Mouse (Mus musculus) cerebellum, adult 18-20 months (tissue): ENCODE data around the gene Ppp1r16b.

ENCODE experiments used
- DNase-seq, 2 experiments: peaks; one replicate each; pipeline ENCODE4 v3.0.0; 2021

Ppp1r16b gene

DNA sequence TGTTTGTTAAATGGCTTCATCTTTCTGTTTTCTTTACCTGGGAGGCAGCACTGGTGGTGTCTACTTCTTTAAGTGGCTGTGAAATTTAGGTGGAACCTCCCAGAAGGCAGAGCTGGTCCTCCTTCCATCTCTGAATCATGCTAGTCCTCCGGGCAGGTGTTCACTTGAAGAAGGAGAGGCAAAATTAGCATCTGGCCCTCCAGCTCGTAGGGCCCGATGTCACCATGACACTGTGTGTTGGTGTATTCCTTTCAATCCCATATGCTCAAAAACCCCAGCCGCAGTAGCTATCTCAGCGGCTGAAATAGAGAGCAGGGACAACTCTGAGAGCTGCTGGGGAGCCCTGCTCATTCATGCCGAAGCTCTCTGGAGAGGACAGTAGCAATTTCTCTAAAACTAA lies 27.0 kb downstream of the Ppp1r16b start:
- no peak for DNase-seq

DNA sequence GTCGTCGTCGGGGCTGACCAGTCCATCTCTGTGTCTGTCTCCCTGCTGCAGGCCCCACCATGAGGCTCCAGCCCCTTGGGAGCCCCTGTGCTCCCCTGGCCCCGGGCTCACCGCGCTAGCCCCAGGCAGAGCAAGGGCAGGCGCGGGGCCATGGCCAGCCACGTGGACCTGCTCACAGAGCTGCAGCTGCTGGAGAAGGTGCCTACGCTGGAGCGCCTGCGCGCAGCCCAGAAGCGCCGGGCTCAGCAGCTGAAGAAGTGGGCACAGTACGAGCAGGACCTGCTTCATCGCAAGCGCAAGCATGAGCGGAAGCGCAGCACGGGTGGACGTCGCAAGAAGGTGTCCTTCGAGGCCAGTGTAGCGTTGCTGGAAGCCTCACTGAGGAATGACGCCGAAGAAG lies 30.6 kb downstream of the Ppp1r16b start:
- no peak for DNase-seq

DNA sequence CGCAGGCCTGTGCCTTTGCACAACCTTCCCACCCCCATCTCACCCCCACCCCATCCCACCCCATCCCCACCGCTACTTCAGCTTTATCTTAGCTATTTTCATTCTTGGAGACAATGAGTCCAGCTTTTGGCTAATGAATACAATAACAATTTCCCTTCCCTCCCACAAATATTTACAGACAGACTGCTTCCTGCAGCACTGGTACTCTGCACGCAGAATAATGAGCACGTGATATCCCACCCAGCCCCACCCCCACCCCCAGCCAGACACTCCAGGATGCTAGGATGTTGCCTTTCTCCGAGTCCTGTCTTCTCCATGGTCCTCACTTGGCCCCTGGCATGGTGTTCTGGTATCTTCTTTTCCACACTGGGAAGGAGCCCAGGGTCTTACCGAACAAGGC lies 31.3 kb downstream of the Ppp1r16b start:
- DNase-seq: no peak

DNA sequence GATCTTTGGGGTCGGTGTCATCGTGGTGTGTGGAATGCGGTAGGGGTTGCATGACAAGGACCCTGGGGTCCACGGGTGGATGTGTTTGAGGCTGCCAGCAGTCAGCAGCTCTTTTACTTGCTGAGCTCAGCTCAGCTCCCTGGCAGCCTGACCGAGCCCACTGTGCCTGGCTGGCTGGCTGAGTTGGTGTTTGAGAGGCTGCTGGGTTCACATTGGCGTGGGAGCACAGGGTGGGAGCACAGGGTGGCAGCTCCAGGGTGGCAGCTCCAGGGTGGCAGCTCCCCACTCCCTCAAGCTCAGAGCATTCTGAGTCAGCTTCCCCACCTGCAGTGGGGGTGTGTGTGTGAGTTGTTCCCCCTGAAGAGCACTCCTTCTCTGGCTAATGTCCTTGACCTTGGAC lies 34.7 kb downstream of the Ppp1r16b start:
- DNase-seq: no peak

DNA sequence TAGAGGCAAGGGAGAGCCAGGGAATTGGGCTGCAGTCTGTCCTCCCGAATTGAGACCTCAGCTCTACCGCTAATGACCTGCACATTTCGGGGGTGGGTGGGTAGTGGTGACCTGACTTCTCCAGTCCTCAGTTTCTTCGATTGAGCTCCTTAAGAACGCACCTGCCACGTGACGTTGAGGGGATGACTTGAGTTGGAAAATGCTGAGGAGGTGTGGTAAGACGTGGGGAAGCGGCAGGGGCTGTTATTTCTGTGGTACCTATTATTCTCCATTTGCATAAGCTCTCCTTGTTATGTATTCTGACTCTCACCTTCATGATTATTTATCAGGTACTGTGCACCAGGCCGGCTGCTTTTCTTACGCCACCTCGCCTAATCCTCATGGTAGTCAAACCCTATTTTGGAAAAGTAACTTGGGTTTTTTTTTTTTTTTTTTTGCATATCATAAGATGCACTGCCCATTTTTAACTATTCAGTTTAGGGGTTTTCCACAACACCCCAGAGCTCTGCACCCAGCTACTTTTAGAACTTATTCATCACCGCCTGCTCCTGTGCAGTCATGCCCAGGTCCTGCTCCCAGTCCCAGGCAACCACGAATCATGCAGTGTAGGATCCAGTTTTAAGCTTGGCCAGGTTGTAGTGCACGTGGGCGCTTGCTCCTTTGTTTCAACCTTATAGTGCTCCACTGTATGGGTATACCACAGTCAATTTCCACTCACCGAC lies 35.5 kb downstream of the Ppp1r16b start:
- no peak for DNase-seq

DNA sequence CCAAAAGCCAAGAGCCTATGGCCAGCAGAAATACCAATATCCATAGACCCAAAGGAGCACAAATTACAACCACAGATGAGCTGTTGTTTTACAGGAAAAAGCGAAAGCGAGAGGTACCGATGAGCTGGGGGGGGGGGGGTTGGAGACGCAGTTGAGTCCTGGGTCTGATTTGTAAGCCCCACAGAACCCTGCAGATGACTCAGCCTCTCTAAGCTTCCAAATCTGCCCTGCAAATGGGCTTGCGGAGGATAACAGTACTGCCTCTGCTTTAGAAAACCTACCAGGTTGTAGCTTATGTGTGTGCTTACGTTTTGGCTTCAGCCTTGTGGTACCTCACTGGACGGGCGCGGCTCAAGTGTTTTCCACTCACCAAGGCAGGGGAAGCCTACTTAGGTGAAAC lies 36.3 kb downstream of the Ppp1r16b start:
- DNase-seq: no peak

DNA sequence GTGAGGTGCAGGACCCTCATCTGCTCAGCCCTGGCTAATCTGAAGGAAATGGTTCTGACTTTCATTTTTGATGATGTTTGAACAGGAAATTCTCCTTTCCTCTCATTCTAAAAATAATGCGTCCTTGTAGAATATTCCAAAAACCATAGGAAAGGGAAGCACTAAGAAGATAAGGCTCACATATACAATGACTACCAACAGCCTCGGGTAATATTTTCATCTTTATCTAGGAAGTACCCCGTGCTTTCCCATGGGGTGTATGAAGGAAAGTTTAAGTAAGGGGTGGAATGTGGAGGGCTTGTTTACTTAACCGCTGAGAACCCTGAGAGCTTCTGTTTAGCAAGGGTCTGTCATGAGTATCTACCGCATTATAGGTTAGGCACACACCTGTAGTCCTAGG lies 37.0 kb downstream of the Ppp1r16b start:
- no peak for DNase-seq

DNA sequence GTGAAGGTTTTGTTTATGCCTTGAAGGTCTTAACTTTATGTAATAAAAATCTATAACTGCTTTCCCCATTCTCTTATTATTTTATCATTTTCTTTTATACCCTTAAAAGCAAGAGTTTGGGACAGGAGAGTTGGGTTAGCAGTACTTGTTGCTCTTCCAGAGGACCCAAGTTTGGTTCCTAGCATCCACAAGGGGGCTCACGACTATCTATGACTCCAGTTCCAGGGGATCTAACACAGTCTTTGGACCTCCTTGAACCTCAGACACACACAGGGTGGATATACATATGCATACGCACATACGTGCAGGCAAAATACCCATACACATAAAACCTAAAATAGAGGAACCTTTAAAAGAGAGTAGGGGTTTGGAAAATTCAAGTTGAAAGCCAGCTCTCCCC lies 39.5 kb downstream of the Ppp1r16b start:
- no peak for DNase-seq

DNA sequence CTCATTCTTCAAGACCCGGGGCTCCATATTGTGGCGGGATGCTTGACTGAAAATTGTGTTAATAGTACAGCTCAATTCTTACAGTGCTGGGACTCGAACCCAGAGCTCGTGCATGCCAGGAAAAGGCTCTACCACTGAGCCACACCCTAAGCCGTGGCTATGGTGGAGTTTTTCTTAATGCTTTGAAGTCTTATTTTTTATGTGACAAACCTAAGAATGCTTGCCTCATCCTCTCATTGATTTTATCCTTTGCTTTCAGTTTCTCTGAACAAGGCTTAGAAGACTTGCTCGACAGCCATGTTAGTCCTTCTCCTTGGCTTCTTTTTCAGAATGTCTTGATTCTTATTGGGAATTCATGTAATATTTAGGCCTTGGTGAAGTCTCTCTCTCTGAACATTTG lies 40.3 kb downstream of the Ppp1r16b start:
- DNase-seq: no peak

DNA sequence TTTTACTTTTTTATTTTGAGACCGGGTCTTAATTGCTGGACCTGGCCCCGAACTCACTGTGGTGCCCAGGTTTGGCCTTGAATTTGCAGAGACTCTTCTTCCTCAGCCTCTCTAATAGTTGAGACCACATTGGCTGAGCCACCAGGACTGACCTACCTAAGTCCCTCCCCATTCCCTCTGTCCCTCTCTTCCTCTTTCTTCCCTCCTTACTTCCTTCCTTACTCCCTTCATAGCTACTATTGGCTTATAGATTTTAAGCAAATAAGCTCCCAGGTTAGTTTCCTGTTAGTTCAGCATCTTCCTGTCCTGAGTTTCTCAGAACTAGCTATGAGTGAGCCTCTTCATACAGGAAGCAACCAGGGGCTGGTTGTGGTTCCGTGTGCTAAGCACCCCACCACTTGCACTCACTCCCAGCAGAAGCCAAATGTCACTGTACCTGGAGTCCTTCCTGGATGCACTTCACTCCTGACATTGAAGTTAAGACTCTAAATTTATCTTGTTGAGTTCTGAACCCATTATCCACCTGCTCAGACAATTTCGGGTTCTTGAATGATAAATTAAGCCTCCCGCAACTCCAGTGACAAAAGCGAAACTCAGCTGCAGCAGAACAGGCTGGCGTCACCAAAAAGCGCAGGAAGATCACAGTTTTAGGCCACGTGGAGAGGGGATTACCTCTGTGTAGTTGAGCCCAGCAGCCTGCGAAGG lies 41.7 kb downstream of the Ppp1r16b start:
- DNase-seq: no peak

DNA sequence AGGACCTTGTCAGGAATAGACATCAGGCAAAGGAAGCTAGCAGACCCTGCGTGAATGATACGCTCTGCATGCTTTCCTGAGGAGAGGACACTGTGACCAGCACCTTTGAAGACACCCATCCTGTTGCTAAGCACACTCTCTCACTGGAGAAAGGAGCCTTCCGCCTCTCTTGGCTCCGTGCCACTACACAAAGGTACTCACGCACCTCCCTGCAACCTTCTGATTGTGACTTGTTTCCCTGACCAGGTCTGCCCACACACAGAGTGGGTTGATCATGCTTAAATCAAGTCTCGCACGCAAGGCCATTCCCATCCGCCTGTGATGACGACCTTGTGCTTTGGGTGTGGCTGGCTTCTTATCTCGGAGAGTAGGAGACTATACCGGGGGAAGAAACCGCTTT lies 42.9 kb downstream of the Ppp1r16b start:
- no peak for DNase-seq

DNA sequence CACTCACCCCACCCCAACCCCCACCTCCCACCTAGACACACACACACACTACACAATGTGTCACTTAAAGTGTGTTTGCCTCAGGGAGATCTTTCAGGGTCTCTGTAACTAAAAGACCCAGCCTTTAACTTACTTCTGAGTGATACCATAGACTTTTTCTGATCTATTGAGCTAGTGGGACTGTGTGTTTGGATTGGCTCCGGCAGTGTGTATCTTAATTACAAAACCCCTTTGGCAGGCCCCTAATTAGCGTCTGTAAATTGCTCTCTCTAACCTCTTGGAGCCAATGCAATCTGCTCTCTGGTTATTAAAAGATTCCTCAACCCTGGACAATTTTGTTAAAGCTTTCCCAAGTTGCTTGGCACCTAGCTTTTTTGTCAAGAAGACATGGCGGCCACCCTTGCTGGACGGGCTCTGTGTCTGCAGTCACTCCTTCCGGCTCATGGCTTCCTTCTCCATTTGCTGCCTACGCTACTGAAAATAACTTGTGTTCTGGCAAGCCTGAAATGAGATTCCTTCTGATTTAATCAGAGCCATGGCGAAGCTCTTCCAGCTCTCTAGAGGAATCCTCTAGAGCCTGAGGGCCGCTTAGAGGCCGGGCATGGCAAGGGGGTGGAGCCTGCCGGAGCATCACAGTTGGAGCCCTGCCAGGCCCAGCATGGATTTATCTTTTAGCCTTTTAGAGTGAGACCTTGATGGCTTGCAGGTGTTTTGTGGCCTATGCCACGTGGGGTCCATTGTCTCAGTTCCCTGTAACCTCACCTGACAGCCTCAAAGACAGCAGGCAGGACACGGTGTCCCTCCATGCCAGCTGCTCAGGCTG lies 46.9 kb downstream of the Ppp1r16b start:
- peak; percentile 19 to 20 for DNase-seq

DNA sequence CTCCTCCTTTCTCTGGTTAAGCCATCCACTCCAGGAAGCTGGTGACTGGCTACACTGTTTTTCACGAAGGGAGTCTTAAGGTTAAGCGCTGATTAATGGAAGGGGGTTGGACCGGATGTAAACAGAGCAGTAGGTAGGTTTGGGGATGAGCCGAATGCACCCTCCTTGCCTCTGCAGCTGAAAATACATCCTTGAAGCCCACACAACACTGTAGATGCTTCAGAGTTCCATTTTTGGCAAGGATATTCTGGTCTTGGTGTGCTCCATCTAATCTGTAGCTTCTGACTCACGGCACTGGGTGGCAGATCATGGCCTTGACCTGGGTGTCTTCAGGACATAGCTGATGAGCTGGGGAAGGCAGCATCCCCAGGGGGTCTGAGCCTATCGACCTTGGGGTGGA lies 49.6 kb downstream of the Ppp1r16b start:
- DNase-seq: no peak

DNA sequence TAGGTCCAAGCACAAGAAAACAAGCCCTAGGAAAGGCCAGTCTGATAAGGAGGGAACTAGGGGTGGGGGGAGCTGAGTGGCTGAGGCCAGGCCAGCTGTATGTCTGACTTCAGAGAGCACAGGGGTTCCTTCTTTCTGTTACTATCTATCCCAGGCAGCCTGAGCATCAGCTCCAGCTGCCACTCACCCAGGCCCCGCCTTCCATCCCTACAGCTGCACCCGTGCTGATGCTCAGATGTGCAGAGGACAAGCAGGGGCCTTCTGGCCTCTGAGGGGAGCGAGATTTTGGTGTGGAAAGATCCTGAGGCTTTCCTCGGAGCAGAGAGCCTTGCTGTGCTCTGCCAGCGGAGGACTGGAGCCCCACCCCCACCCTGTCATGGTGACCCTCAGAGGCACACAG lies 50.9 kb downstream of the Ppp1r16b start:
- no peak for DNase-seq

DNA sequence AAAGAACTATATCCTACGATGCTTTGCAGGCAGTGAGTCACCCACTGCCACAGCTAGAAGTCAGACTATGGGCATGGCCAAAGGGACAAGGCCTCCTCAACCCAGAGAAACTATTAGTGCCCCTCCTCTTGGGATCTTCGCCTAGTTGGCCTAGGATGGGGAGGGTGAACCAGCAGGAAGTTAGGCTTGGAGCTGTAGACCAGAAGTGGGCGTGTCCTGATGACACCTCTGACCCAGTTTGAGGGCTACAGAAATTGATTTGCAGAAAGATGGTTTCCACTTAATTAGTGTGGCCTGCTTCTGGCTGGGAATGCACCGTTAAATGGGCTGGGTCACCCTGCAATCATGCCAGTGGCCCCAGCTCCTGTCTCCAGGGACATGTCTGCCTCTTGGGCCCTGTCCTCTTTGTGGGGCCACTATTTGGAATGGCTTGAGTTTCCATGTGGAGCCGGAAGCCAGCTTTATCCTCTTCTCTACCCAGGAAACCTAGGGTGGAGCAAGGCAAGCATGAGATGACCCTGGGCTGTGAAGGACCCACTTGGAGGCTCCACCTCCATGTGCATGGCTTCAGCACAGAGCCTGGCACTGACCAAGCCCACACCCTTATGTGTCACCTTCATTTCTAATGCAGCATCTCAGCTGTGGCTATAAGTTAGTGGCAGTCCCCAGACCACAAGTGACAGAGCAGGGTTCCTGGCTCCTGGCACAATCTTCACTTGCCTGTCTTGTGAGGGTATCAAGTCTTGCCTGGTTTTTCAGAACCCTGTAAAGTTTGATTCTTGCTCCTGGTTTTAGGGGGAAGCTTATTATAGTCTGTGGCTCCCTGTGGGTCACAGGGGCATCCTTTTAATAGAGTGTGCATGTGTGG lies 52.6 kb downstream of the Ppp1r16b start:
- DNase-seq: no peak

DNA sequence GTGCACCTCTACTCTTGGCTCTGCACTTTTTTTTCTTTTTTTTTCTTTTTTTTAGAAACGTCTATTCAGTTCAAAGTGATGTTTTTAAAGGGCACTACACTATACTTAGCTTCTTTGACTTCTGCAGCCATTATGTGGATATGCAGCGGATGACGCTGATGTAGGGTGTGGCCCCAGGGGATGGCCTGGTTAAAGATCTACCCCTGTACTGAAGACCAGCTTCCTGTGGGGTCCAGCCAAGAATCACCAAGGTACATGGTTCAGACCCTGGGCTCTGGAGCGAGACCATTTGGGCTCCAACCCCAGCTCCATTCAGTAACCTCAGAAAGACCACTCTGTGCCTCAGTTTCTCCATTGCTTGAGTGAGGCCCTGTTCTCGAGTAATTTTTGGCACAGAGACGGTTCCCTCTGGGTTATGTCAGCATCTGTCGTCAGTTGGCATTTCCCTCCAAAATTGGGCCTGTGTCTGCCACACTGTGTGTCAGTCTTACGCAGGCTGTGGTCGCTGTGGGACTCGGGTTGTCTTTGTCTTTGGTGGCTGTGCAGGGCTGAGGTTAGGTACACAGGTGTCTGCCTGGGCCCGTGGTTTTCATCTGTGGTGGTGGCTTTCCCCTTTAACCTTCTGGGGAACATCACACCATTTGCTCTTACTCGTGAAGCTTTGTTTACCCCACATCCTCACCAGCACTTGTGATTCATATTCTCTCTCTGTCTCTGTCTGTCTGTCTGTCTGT lies 53.8 kb downstream of the Ppp1r16b start:
- DNase-seq: no peak

DNA sequence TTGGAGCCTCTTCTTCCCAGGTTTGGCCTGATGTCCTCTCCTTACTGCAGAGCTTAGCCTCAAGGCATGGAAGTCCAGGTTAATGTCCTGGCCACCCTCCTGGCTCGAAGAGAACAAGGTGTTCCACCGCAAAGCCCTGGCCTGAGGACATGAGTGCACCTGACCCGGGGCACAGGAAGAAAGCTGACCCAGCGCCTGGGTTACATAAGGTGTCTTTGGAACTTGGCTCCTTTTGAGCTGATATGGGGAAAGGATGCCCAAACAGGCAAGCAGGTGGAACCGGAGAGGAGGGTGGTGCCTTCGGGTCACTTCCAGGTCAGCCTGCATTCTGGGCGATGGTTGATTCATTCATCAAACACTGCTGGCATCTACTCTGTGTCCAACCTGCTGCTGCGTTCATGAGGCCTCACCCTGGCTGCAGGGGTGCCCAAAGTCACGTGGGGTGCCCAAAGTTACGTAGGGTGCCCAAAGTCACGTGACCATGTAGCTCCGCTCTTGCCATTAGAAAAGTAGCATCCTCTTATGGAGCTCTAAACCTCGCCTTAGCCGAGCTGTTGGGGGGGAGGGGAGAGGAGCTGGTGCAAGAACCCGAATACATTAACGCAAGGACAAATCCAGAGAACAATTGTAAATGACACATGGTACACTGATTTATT lies 55.6 kb downstream of the Ppp1r16b start:
- no peak for DNase-seq

DNA sequence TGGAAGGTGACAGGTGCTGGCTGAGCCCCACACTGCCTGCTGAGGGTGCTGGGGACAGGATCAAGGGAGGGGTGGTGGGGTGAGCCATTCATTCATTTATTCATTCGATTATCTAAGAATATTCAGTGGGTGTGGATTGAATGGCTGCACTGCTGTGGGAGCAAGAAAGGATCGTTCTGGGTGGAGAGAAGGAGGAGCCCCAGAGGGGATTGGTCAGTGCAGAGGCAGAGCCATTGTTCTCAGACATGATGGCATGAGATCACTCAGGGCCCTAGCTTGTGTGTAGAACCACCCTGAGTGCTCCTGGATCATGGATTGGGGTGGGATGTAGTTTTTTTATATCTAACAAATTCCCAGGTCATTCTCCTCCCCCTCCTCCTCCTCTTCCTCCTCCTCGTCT lies 56.3 kb downstream of the Ppp1r16b start:
- DNase-seq: no peak

DNA sequence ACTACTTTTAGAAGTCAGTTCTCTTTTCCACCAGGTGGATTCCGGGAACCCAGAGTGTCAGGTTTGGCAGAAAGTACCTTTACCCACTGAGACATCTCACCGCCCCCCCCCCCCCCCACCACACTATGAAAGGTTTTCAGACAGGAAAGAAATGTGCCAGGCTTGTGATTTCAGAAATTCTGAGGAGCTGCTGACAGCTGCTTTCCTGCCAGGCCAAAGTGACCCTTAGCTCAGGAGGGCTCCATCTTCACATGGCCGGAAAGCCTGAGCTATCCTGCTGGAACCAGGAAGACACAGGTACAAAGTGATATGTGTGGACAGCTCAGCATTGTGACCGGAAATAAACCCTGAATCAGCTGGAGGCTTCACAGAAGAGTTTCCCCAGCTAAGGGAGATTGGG lies 56.9 kb downstream of the Ppp1r16b start:
- DNase-seq: no peak

DNA sequence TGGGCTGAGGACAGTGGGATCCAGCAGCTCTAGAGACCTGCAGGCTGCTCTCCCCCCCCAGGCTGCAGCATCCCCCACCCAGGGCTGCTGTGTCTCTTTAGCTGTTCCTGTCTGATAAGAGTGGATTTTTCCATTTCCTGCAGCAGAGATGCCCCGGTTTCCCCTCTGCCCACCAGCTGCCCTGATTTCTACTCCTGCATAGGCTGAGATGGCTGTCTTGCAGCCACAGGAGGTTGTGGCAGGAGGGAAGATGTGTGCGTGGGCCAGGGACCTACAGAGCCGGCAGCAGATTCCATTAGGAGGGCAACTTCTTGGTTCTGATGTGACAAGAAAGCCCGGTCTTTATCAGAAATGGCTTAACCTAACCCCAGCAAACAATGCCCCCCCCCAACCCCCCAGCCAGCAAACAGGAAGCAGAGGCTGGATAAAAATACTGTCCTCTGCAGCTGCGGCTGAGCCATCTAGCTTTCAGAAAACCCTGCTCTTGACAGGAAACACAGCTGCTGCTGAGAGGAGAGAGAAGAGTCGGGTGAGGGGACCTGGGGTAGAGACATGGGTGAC lies 57.9 kb downstream of the Ppp1r16b start:
- no peak for DNase-seq

DNA sequence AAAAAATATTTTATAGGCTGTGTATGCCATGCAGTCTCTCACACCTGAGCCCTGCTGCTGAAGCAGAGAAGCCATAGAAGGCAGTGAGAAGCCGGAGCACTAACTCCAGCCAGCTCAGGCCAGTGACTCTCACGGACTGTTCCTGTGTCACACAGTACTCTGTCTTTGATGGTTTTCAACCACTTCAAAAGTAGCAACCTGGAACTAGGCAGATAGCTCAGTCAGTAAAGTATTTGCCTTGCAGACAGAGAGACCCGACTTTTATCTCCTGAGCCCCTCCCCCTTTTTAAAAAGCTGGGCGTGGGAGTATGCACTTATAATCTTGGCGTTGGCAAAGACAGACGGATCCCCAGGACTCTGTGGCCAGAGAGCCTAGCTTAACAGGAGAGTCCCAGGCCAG lies 58.6 kb downstream of the Ppp1r16b start:
- DNase-seq: no peak
